Mouse (Mus musculus): ENCODE measurements around the gene Fam163b. TPM values are rescaled to one million over a fixed set of nuclear protein-coding genes. Genes with fewer than 3 reads are reported as not detected.

Fam163b gene
- total RNA-seq, 1 experiment: not detected

- TF ChIP-seq ZC3H11A (IDR thresholded peaks at IDR 0.05; ENCODE audit: borderline replicate concordance, low read depth, low read length) (no peak), HCFC1 (IDR thresholded peaks at IDR 0.05; ENCODE audit: borderline replicate concordance, insufficient read depth, low read length) (no peak), ZNF384 (IDR thresholded peaks at IDR 0.05; ENCODE audit: low read depth, low read length) (no peak), MAFK (IDR thresholded peaks at IDR 0.05; ENCODE audit: insufficient read depth, low read depth, low read length) (no peak), CHD2 (IDR thresholded peaks at IDR 0.05; ENCODE audit: low read depth, low read length) (no peak)
- H3K36me3 ChIP-seq (ENCODE audit: control insufficient read depth, insufficient read depth, low read length, poor library complexity, severe bottlenecking): no peaks in the 10 kb centered on the region
Measured at GRCm38 (mm10) chr2:27166074-27166473, 23.8 kb upstream of the Fam163b start.

GRCm38 (mm10) chr2:27164796-27165590 is 22.7 kb upstream of the Fam163b start, which contains the start of gene Dbh:
Dbh (plus strand) TSS chr2:27165233.
- Histone ChIP-seq H3K36me3 (ENCODE audit: control insufficient read depth, insufficient read depth, low read length, poor library complexity, severe bottlenecking) (no peaks in the 10 kb centered on the region), H3K9me3 (ENCODE audit: control insufficient read depth, insufficient read depth, low read depth, low read length) (no peaks in the 10 kb centered on the region), H3K4me1 (ENCODE audit: control insufficient read depth in 2 of 2, insufficient read depth in 2 of 2, low read length in 2 of 2, poor library complexity in 1 of 2) (no peaks in the 10 kb centered on the region), H3K27ac (ENCODE audit: insufficient read depth, low read depth, low read length, poor library complexity, severe bottlenecking) (no peak within 1 kb of the TSS), H3K9ac (ENCODE audit: insufficient read depth, low read depth, low read length, poor library complexity, severe bottlenecking) (no peak within 1 kb of the TSS), H3K4me3 (ENCODE audit: insufficient read depth in 1 of 2, low read depth in 1 of 2, low read length in 2 of 2, poor library complexity in 1 of 2, severe bottlenecking in 1 of 2) (no peak within 1 kb of the TSS)
- in situ Hi-C loops (cut with MboI; ENCODE audit: low sequenced_read_pairs in 2 of 2, unreplicated experiment in 2 of 2): no loop called here
- TF ChIP-seq HCFC1 (IDR thresholded peaks at IDR 0.05; ENCODE audit: borderline replicate concordance, insufficient read depth, low read length): no peak
- no peak for TF ChIP-seq ZC3H11A (IDR thresholded peaks at IDR 0.05; ENCODE audit: borderline replicate concordance, low read depth, low read length)
- no peak for DNase-seq (ENCODE audit: low read depth, low spot score)

More at GRCm38 (mm10) chr2:27166074-27166473, 23.8 kb upstream of the Fam163b start:
- in situ Hi-C loops (cut with MboI; ENCODE audit: low sequenced_read_pairs in 2 of 2, unreplicated experiment in 2 of 2): no loop called here
- H3K4me3 ChIP-seq (ENCODE audit: insufficient read depth in 1 of 2, low read depth in 1 of 2, low read length in 2 of 2, poor library complexity in 1 of 2, severe bottlenecking in 1 of 2): no peak overlapping the region
- DNase-seq (ENCODE audit: low read depth, low spot score): no peak
- H3K9ac ChIP-seq (ENCODE audit: insufficient read depth, low read depth, low read length, poor library complexity, severe bottlenecking): no peak overlapping the region
- no peaks in the 10 kb centered on the region for H3K4me1 ChIP-seq (ENCODE audit: control insufficient read depth in 2 of 2, insufficient read depth in 2 of 2, low read length in 2 of 2, poor library complexity in 1 of 2)
- no peaks in the 10 kb centered on the region for H3K9me3 ChIP-seq (ENCODE audit: control insufficient read depth, insufficient read depth, low read depth, low read length)
- no peak overlapping the region for H3K27ac ChIP-seq (ENCODE audit: insufficient read depth, low read depth, low read length, poor library complexity, severe bottlenecking)

DNA sequence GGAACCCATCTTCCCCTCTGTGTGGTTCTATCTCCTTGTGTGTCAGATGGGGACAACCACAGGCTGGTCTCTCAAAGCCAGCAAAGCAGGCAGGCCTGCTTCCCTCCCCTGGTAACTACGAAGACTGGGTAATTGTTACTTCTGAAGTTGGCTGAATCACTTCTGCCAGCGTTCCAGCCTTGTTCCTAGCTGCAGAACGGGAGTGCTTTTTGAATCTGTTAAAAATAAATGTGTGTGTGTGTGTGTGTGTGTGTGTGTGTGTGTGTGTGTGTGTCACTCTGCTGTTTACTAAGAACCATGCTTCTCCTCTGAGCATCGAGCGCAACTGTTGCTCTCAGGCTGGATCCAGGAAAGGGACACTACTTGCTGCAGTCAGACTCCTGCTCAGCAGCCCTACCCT is 21.6 kb upstream of the Fam163b start:
- H3K4me3 ChIP-seq (ENCODE audit: insufficient read depth in 1 of 2, low read depth in 1 of 2, low read length in 2 of 2, poor library complexity in 1 of 2, severe bottlenecking in 1 of 2): no peak overlapping the region
- in situ Hi-C loops (cut with MboI; ENCODE audit: low sequenced_read_pairs in 2 of 2, unreplicated experiment in 2 of 2): no loop called here
- H3K36me3 ChIP-seq (ENCODE audit: control insufficient read depth, insufficient read depth, low read length, poor library complexity, severe bottlenecking): no peaks in the 10 kb centered on the region
- no peaks in the 10 kb centered on the region for H3K9me3 ChIP-seq (ENCODE audit: control insufficient read depth, insufficient read depth, low read depth, low read length)
- DNase-seq (ENCODE audit: low read depth, low spot score): no peak
- H3K27ac ChIP-seq (ENCODE audit: insufficient read depth, low read depth, low read length, poor library complexity, severe bottlenecking): no peak overlapping the region
- no peaks in the 10 kb centered on the region for H3K4me1 ChIP-seq (ENCODE audit: control insufficient read depth in 2 of 2, insufficient read depth in 2 of 2, low read length in 2 of 2, poor library complexity in 1 of 2)
- TF ChIP-seq ZNF384 (IDR thresholded peaks at IDR 0.05; ENCODE audit: low read depth, low read length) (no peak), ZC3H11A (IDR thresholded peaks at IDR 0.05; ENCODE audit: borderline replicate concordance, low read depth, low read length) (no peak), HCFC1 (IDR thresholded peaks at IDR 0.05; ENCODE audit: borderline replicate concordance, insufficient read depth, low read length) (no peak), MAFK (IDR thresholded peaks at IDR 0.05; ENCODE audit: insufficient read depth, low read depth, low read length) (no peak), CHD2 (IDR thresholded peaks at IDR 0.05; ENCODE audit: low read depth, low read length) (no peak)
- no peak overlapping the region for H3K9ac ChIP-seq (ENCODE audit: insufficient read depth, low read depth, low read length, poor library complexity, severe bottlenecking)

GRCm38 (mm10) chr2:27162656-27163055 is 20.4 kb upstream of the Fam163b start:
- Histone ChIP-seq H3K9ac (ENCODE audit: insufficient read depth, low read depth, low read length, poor library complexity, severe bottlenecking) (no peak overlapping the region), H3K4me1 (ENCODE audit: control insufficient read depth in 2 of 2, insufficient read depth in 2 of 2, low read length in 2 of 2, poor library complexity in 1 of 2) (no peaks in the 10 kb centered on the region), H3K9me3 (ENCODE audit: control insufficient read depth, insufficient read depth, low read depth, low read length) (no peaks in the 10 kb centered on the region), H3K27ac (ENCODE audit: insufficient read depth, low read depth, low read length, poor library complexity, severe bottlenecking) (no peak overlapping the region), H3K36me3 (ENCODE audit: control insufficient read depth, insufficient read depth, low read length, poor library complexity, severe bottlenecking) (no peaks in the 10 kb centered on the region), H3K4me3 (ENCODE audit: insufficient read depth in 1 of 2, low read depth in 1 of 2, low read length in 2 of 2, poor library complexity in 1 of 2, severe bottlenecking in 1 of 2) (no peak overlapping the region)
- TF ChIP-seq ZNF384 (IDR thresholded peaks at IDR 0.05; ENCODE audit: low read depth, low read length) (no peak), ZC3H11A (IDR thresholded peaks at IDR 0.05; ENCODE audit: borderline replicate concordance, low read depth, low read length) (no peak), HCFC1 (IDR thresholded peaks at IDR 0.05; ENCODE audit: borderline replicate concordance, insufficient read depth, low read length) (no peak), MAFK (IDR thresholded peaks at IDR 0.05; ENCODE audit: insufficient read depth, low read depth, low read length) (no peak), CHD2 (IDR thresholded peaks at IDR 0.05; ENCODE audit: low read depth, low read length) (no peak)
- DNase-seq (ENCODE audit: low read depth, low spot score): no peak
- in situ Hi-C loops (cut with MboI; ENCODE audit: low sequenced_read_pairs in 2 of 2, unreplicated experiment in 2 of 2): no loop called here
